Mouse (Mus musculus) frontal cortex, postnatal 14 days (tissue): ENCODE data around the gene Pde4dip.

ENCODE experiments used
- DNase-seq, 2 experiments: peaks; one replicate each; pipeline ENCODE4 v3.0.0; 2022; ENCODE audit warnings: low spot score in 2 of 2

The Pde4dip gene

GRCm38 (mm10) chr3:97844163-97844820, 44.2 kb downstream of the Pde4dip start:
- no peak for DNase-seq

DNA sequence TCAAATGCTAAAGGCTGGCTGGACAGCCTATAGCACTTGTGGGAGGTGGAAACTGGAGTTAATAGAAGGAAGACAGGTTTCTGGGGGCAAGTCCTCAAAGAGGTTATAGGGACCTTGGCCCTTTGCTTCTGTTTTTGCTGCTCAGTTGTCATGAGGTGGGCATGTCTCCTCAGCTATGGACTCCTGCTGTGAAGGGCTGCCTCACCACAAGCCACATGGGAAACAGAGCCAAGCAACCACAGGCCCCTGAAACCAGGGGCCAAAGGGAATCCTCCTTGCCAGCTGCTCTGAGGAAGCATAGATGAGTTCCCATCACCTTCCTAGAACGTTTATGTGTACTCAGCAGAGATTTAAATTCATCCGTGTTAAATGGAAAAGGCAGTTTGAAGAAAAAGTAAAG, 45.9 kb downstream of the Pde4dip start:
- DNase-seq = no peak

- DNase-seq = no peak
Observed at GRCm38 (mm10) chr3:97840439-97840838, 48.1 kb downstream of the Pde4dip start.

- DNase-seq = no peak
Observed at GRCm38 (mm10) chr3:97835888-97836287, 52.6 kb downstream of the Pde4dip start.

- no peak for DNase-seq
Observed at GRCm38 (mm10) chr3:97834625-97835024, 53.9 kb downstream of the Pde4dip start.

- DNase-seq = no peak
Observed at GRCm38 (mm10) chr3:97831564-97832320, 56.8 kb downstream of the Pde4dip start.

DNA sequence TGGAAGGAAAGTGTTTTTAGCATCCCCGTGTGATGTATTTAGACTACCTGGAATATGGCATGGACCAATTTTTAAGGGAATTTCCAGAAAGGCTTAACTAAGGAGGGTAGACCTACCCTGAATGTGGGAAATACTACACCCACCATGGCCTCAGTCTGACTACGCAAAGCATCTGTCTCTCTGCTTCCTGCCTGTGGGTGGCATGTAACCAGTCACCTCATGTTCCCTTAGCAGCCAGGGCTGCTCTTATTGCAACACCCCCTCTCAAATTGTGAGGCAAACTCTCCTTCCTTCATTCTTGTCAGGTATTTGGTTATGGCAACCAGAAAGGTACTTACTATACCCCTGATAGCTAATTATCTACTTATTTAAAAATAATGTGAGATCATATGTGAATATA, 57.9 kb downstream of the Pde4dip start:
- no peak for DNase-seq

- no peak for DNase-seq
Observed at GRCm38 (mm10) chr3:97830122-97830521, 58.4 kb downstream of the Pde4dip start.

- no peak for DNase-seq
Observed at GRCm38 (mm10) chr3:97828286-97828685, 60.2 kb downstream of the Pde4dip start.

GRCm38 (mm10) chr3:97825246-97825645, 63.3 kb downstream of the Pde4dip start:
- DNase-seq = no peak

DNA sequence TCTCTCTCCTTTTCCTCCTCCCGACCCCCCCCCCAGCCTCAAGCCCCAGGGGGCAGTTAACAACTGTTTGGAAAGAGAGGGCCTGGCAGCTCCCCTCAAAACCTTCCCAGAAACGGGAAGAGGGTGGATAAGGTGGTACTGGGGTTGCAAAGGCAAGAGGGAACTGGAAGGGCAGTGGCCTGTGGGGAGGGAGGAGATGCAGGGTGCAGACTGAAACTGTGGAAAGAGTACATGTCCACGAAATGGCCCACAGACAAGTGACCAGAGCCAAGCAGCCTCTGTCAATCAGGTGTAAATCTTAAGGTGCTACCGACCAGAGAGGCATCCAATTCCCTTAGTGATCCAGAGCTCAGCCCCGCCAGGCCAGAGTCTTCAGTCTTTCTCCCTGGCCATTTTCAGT, 63.8 kb downstream of the Pde4dip start:
- DNase-seq = no peak

DNA sequence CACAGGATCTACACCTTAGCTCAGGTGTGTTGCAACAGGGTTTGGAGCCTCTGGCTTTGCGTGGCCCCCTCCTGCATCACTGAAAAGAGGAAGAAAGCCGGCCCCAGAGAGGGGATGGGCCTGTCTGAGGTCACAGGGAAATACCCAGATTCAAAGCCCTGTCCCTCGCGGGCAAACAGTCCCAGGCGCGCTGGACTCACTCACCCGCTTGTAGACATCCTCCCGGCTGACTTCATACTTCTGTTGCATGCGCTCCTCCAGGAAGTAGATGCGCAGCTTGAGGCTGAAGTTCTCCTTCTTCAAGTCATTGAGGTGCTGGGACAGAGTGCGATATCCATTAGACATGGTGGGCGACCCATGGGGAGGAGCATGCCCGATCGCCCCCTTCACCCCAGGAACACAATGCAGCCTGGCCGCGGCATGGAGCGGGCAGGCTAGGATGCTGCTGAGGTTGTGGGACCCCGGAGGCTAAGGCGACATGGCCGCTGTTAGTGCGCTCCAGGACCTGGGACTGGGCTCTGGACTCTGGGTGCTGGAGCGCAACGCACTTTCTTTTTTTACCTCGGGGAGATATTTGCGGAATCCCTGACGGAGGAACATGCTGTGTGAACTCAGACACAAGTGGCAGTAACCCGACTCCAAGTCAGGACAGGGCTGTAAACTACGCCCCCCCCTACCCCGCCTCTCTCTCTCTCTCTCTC, 64.3 kb downstream of the Pde4dip start:
- no peak for DNase-seq

- DNase-seq = no peak
Observed at GRCm38 (mm10) chr3:97823438-97823837, 65.1 kb downstream of the Pde4dip start.

GRCm38 (mm10) chr3:97819050-97819449, 69.5 kb downstream of the Pde4dip start:
- no peak for DNase-seq

- no peak for DNase-seq
Observed at GRCm38 (mm10) chr3:97818383-97818982, 70.0 kb downstream of the Pde4dip start.

GRCm38 (mm10) chr3:97811651-97812399, 76.7 kb downstream of the Pde4dip start:
- DNase-seq = peak in 1 of 2 experiments; percentile 30

- no peak for DNase-seq
Observed at GRCm38 (mm10) chr3:97811158-97811557, 77.3 kb downstream of the Pde4dip start.

- no peak for DNase-seq
Observed at GRCm38 (mm10) chr3:97810334-97810733, 78.2 kb downstream of the Pde4dip start.

DNA sequence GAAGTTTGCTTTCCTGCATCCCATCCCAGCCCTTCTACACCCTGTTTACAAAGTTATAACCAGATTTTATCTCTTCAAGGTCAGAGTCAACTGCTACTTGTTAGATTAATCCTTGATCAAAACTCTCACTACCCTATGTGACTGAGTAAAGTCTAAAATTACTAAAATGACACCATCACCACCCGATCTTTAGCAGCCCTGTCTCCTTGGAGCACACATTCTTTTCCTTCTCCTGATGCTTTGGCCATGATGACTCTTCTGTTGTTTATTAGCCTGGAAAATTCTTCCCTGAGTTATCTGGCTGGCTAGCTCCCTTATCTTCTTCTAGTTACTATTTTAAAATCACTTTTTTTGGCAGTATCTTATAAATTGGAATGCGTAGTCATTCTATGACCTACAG, 82.9 kb downstream of the Pde4dip start:
- no peak for DNase-seq

DNA sequence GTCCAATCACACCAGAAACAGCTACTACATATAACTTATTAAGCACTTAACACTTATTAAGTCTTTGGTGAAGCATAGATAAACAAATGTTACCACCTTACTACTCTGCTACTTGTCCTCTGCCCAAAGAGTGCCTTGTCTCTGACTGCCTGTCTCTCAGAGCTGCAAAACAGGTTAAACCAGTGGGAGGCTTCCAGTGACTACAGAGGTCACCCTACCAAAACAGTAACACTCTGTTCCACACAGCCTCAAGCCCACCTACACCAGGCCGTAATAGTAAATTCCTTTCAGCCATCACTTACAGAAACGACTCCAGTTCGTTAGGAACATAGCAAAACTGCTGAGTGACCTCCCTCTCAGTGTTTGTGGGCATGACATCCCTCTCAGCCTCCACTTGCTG, 84.8 kb downstream of the Pde4dip start:
- DNase-seq = no peak

GRCm38 (mm10) chr3:97802927-97803326, 85.6 kb downstream of the Pde4dip start:
- DNase-seq = no peak

- DNase-seq = no peak
Observed at GRCm38 (mm10) chr3:97802297-97802696, 86.2 kb downstream of the Pde4dip start.
